Mouse (Mus musculus) bone marrow, adult 2 months (tissue): ENCODE data around the gene Gnl1.

Experiments
- CTCF ChIP-seq: fragments of 200-500 bp; IDR thresholded peaks from 2 replicates; pipeline ENCODE4 v1.5.1; 2011; ENCODE audit warnings: low read length, control low read depth; ENCODE audit not compliant: control insufficient read depth, insufficient read depth
- POLR2A ChIP-seq: fragments of 200-500 bp; IDR thresholded peaks from 2 replicates; pipeline ENCODE4 v1.6.1; 2011; ENCODE audit warnings: low read depth, mild to moderate bottlenecking, control low read depth, low read length, borderline replicate concordance; ENCODE audit not compliant: control insufficient read depth

DNA sequence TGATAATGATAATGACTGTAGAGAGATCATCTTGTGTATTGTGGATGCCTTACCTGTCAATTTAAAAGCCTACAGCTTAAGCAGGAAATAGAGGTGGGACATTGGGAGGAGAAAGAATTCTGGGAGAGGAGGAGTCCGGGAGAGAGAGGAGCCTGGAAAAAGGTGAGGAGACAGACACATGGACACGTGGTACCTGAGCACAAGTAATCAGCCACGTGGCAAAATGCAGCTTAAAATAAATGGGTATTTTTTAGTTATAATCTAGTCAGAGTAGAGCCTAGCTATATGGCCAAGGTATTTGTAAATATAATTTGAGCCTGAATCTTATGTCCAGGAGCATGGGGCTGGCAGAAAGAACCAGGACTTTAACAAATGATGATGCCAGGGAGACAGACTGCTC lies 39.9 kb downstream of the Gnl1 start:
- no peak for TF ChIP-seq CTCF
- TF ChIP-seq POLR2A: no peak
